Mouse (Mus musculus): Measurements from ENCODE around the gene Phldb1. TPM values are rescaled to one million over a fixed set of nuclear protein-coding genes. Genes with fewer than 3 reads are reported as not detected.
"Not testable (repeated sequence)": the region's sequence is repeated elsewhere in the genome, so short reads cannot be mapped to it uniquely, and the experiment has no call there.

The Phldb1 gene
- polyA plus RNA-seq, 1 experiment: 131 TPM

- Histone ChIP-seq H3K27ac (ENCODE audit: insufficient read depth, low read length) (no peak overlapping the region), H3K4me3 (ENCODE audit: insufficient read depth, low read length) (no peak overlapping the region), H3K4me1 (ENCODE audit: control insufficient read depth, insufficient read depth, low read length) (no peaks in the 10 kb centered on the region)
- no peak for TF ChIP-seq POLR2A (IDR thresholded peaks at IDR 0.05; ENCODE audit: extremely low read depth, insufficient read depth, low read length)
- no peak for TF ChIP-seq CTCF (IDR thresholded peaks at IDR 0.05; ENCODE audit: extremely low read depth, insufficient read depth, low read length)
Measured at GRCm38 (mm10) chr9:44647656-44648055, 87.3 kb downstream of the Phldb1 start.

- H3K4me1 ChIP-seq (ENCODE audit: control insufficient read depth, insufficient read depth, low read length): no peaks in the 10 kb centered on the region
- H3K4me3 ChIP-seq (ENCODE audit: insufficient read depth, low read length): no peak overlapping the region
- no peak overlapping the region for H3K27ac ChIP-seq (ENCODE audit: insufficient read depth, low read length)
- no peak for TF ChIP-seq CTCF (IDR thresholded peaks at IDR 0.05; ENCODE audit: extremely low read depth, insufficient read depth, low read length)
- TF ChIP-seq POLR2A (IDR thresholded peaks at IDR 0.05; ENCODE audit: extremely low read depth, insufficient read depth, low read length): no peak
Measured at GRCm38 (mm10) chr9:44647026-44647425, 88.0 kb downstream of the Phldb1 start.

GRCm38 (mm10) chr9:44646366-44646765 lies 88.6 kb downstream of the Phldb1 start:
- H3K4me1 ChIP-seq (ENCODE audit: control insufficient read depth, insufficient read depth, low read length): no peaks in the 10 kb centered on the region
- H3K27ac ChIP-seq (ENCODE audit: insufficient read depth, low read length): no peak overlapping the region
- no peak overlapping the region for H3K4me3 ChIP-seq (ENCODE audit: insufficient read depth, low read length)
- no peak for TF ChIP-seq CTCF (IDR thresholded peaks at IDR 0.05; ENCODE audit: extremely low read depth, insufficient read depth, low read length)
- TF ChIP-seq POLR2A (IDR thresholded peaks at IDR 0.05; ENCODE audit: extremely low read depth, insufficient read depth, low read length): no peak

- Histone ChIP-seq H3K27ac (ENCODE audit: insufficient read depth, low read length) (no peak overlapping the region), H3K4me1 (ENCODE audit: control insufficient read depth, insufficient read depth, low read length) (no peaks in the 10 kb centered on the region), H3K4me3 (ENCODE audit: insufficient read depth, low read length) (no peak overlapping the region)
- no peak for TF ChIP-seq CTCF (IDR thresholded peaks at IDR 0.05; ENCODE audit: extremely low read depth, insufficient read depth, low read length)
- TF ChIP-seq POLR2A (IDR thresholded peaks at IDR 0.05; ENCODE audit: extremely low read depth, insufficient read depth, low read length): no peak
Measured at GRCm38 (mm10) chr9:44645924-44646323, 89.1 kb downstream of the Phldb1 start.

GRCm38 (mm10) chr9:44645481-44645880 lies 89.5 kb downstream of the Phldb1 start:
- Histone ChIP-seq H3K27ac (ENCODE audit: insufficient read depth, low read length) (no peak overlapping the region), H3K4me3 (ENCODE audit: insufficient read depth, low read length) (no peak overlapping the region), H3K4me1 (ENCODE audit: control insufficient read depth, insufficient read depth, low read length) (no peaks in the 10 kb centered on the region)
- TF ChIP-seq CTCF (IDR thresholded peaks at IDR 0.05; ENCODE audit: extremely low read depth, insufficient read depth, low read length): no peak
- TF ChIP-seq POLR2A (IDR thresholded peaks at IDR 0.05; ENCODE audit: extremely low read depth, insufficient read depth, low read length): no peak

GRCm38 (mm10) chr9:44644186-44644585 lies 90.8 kb downstream of the Phldb1 start:
- Histone ChIP-seq H3K27ac (ENCODE audit: insufficient read depth, low read length) (no peak overlapping the region), H3K4me1 (ENCODE audit: control insufficient read depth, insufficient read depth, low read length) (no peaks in the 10 kb centered on the region), H3K4me3 (ENCODE audit: insufficient read depth, low read length) (no peak overlapping the region)
- TF ChIP-seq CTCF (IDR thresholded peaks at IDR 0.05; ENCODE audit: extremely low read depth, insufficient read depth, low read length) (no peak), POLR2A (IDR thresholded peaks at IDR 0.05; ENCODE audit: extremely low read depth, insufficient read depth, low read length) (no peak)

GRCm38 (mm10) chr9:44643103-44643502 lies 91.9 kb downstream of the Phldb1 start:
- H3K27ac ChIP-seq (ENCODE audit: insufficient read depth, low read length): no peak overlapping the region
- TF ChIP-seq CTCF (IDR thresholded peaks at IDR 0.05; ENCODE audit: extremely low read depth, insufficient read depth, low read length): no peak
- no peak for TF ChIP-seq POLR2A (IDR thresholded peaks at IDR 0.05; ENCODE audit: extremely low read depth, insufficient read depth, low read length)
- H3K4me1 ChIP-seq (ENCODE audit: control insufficient read depth, insufficient read depth, low read length): no peaks in the 10 kb centered on the region
- no peak overlapping the region for H3K4me3 ChIP-seq (ENCODE audit: insufficient read depth, low read length)

GRCm38 (mm10) chr9:44641616-44642015 lies 93.4 kb downstream of the Phldb1 start:
- Histone ChIP-seq H3K4me1 (ENCODE audit: control insufficient read depth, insufficient read depth, low read length) (no peaks in the 10 kb centered on the region), H3K4me3 (ENCODE audit: insufficient read depth, low read length) (no peak overlapping the region), H3K27ac (ENCODE audit: insufficient read depth, low read length) (no peak overlapping the region)
- TF ChIP-seq POLR2A (IDR thresholded peaks at IDR 0.05; ENCODE audit: extremely low read depth, insufficient read depth, low read length): no peak
- no peak for TF ChIP-seq CTCF (IDR thresholded peaks at IDR 0.05; ENCODE audit: extremely low read depth, insufficient read depth, low read length)

- TF ChIP-seq POLR2A (IDR thresholded peaks at IDR 0.05; ENCODE audit: extremely low read depth, insufficient read depth, low read length) (no peak), CTCF (IDR thresholded peaks at IDR 0.05; ENCODE audit: extremely low read depth, insufficient read depth, low read length) (no peak)
- Histone ChIP-seq H3K4me1 (ENCODE audit: control insufficient read depth, insufficient read depth, low read length) (no peaks in the 10 kb centered on the region), H3K27ac (ENCODE audit: insufficient read depth, low read length) (no peak overlapping the region), H3K4me3 (ENCODE audit: insufficient read depth, low read length) (no peak overlapping the region)
Measured at GRCm38 (mm10) chr9:44640646-44641357, 94.2 kb downstream of the Phldb1 start.

GRCm38 (mm10) chr9:44640028-44640427 lies 95.0 kb downstream of the Phldb1 start:
- H3K4me1 ChIP-seq (ENCODE audit: control insufficient read depth, insufficient read depth, low read length); H3K27ac ChIP-seq (ENCODE audit: insufficient read depth, low read length); H3K4me3 ChIP-seq (ENCODE audit: insufficient read depth, low read length): not testable (repeated sequence)

GRCm38 (mm10) chr9:44638726-44639125 lies 96.3 kb downstream of the Phldb1 start:
- not testable (repeated sequence) for H3K27ac ChIP-seq (ENCODE audit: insufficient read depth, low read length); H3K4me1 ChIP-seq (ENCODE audit: control insufficient read depth, insufficient read depth, low read length); H3K4me3 ChIP-seq (ENCODE audit: insufficient read depth, low read length)
